ENCODE assay signal across 28 mouse cellular contexts in the genomic region with DNA sequence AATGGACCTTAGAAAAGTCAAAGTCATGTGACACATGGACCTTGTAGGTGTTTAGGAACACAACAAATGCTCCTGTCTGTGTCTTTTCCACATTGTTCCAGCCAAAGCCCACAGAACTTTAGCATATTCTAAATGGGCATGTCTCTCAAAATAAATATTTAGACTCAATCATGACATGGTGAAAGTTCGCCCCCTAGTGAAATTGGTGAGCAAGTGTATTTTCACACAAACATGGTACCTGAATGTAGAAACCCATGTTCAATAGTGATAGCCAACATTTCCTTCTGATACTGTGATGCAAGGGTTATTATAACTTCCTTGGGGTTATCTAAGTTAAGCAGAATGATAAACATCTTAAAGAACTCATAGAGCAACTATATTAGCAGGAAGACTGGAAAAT. TPM values are rescaled to one million over a fixed set of nuclear protein-coding genes. Genes with fewer than 3 reads are reported as not detected.
A peak's percentile ranks its signal among the peaks of the same experiment; 100 is the strongest.
DNase-seq lines count a peak whose midpoint lies in the region; ATAC-seq and TF ChIP-seq lines count a peak whose summit lies in the region.
"Had no signal": no experiment of that assay in that cellular context is flagged by ENCODE, and none has a peak within 500 bp of the region (broad histone marks: within the 10 kb centered on the region; RNA-seq: fewer than 3 reads in every experiment).

No protein-coding gene starts in this region.

- H3K9me3 ChIP-seq in kidney, postnatal 0 days (replicated peaks; ENCODE audit: low read length) = no peaks in the 10 kb centered on the region
- H3K9me3 ChIP-seq in forebrain, embryonic 13.5 days (replicated peaks) = no peaks in the 10 kb centered on the region
- H3K9me3 ChIP-seq: heart, embryonic 13.5 days; limb, embryonic 15.5 days; midbrain, embryonic 12.5 days had no signal

- no peaks in the 10 kb centered on the region for H3K36me3 ChIP-seq in kidney, postnatal 0 days (ENCODE audit: insufficient read depth, low read length)
- no peaks in the 10 kb centered on the region for H3K36me3 ChIP-seq in thymus, adult 2 months (ENCODE audit: control insufficient read depth, insufficient read depth, low read length)
- no peaks in the 10 kb centered on the region for H3K36me3 ChIP-seq in forebrain, embryonic 13.5 days (ENCODE audit: poor library complexity, severe bottlenecking)
- H3K36me3 ChIP-seq: heart, embryonic 13.5 days; limb, embryonic 15.5 days; midbrain, embryonic 12.5 days had no signal

- ATAC-seq in kidney, postnatal 0 days (replicated peaks; ENCODE audit: low FRiP score, low read depth) = no peak
- no peak for ATAC-seq in forebrain, embryonic 13.5 days
- ATAC-seq: forebrain, embryonic 16.5 days; hindbrain, postnatal 0 days had no signal

- no peaks in the 10 kb centered on the region for H3K27me3 ChIP-seq in kidney, postnatal 0 days (ENCODE audit: insufficient read depth, low read length)
- H3K27me3 ChIP-seq in thymus, adult 2 months (ENCODE audit: control insufficient read depth, insufficient read depth, low read length) = no peaks in the 10 kb centered on the region
- no peaks in the 10 kb centered on the region for H3K27me3 ChIP-seq in forebrain, embryonic 13.5 days
- H3K27me3 ChIP-seq: heart, embryonic 13.5 days; limb, embryonic 15.5 days; midbrain, embryonic 12.5 days had no signal

- no peak overlapping the region for H3K27ac ChIP-seq in kidney, postnatal 0 days
- H3K27ac ChIP-seq in thymus, adult 2 months (ENCODE audit: control insufficient read depth, insufficient read depth, low read length) = no peak overlapping the region
- H3K27ac ChIP-seq in forebrain, embryonic 13.5 days = no peak overlapping the region
- H3K27ac ChIP-seq: heart, embryonic 13.5 days; hindbrain, postnatal 0 days; limb, embryonic 15.5 days; midbrain, embryonic 12.5 days had no signal

- H3K4me1 ChIP-seq in kidney, postnatal 0 days (replicated peaks; ENCODE audit: insufficient read depth, low read length) = no peaks in the 10 kb centered on the region
- no peaks in the 10 kb centered on the region for H3K4me1 ChIP-seq in thymus, adult 2 months (replicated peaks; ENCODE audit: control insufficient read depth, insufficient read depth, low read length)
- H3K4me1 ChIP-seq in forebrain, embryonic 13.5 days = no peaks in the 10 kb centered on the region
- H3K4me1 ChIP-seq: heart, embryonic 13.5 days; limb, embryonic 15.5 days; midbrain, embryonic 12.5 days had no signal

- TF ChIP-seq POLR2A in thymus, adult 2 months (IDR thresholded peaks at IDR 0.05; ENCODE audit: control insufficient read depth, extremely low read depth, insufficient read depth, low read length, poor library complexity) = no peak

- DNase-seq in embryo, embryonic 10.5 days (ENCODE audit: low spot score) = peak; percentile 18
- no peak for DNase-seq in embryo, embryonic 9.5 days (ENCODE audit: extremely low spot score)
- peak; percentile 12 for DNase-seq in kidney, postnatal 0 days (ENCODE audit: low spot score)
- no peak for DNase-seq in kidney, postnatal 10 days
- peak; percentile 41 for DNase-seq in A20 (ENCODE audit: low read depth, low spot score)
- peak; percentile 19 for DNase-seq in MEL-GATA-1-ER (ENCODE audit: extremely low read depth, low read depth)
- DNase-seq in thymus, adult 2 months = no peak
- DNase-seq: adrenal gland, postnatal 25 days; cerebellum, adult 9-10 months; gastrocnemius, postnatal 14 days; heart, adult 11 months; heart, postnatal 14 days; kidney, adult 11 months; left cerebral cortex, postnatal 4 days; lung, adult 18-20 months; right cerebral cortex, postnatal 25 days; thymus, postnatal 25 days had no signal

- peak; percentile 53 for TF ChIP-seq CTCF in kidney, postnatal 0 days (IDR thresholded peaks at IDR 0.05; ENCODE audit: low read depth)
- no peak for TF ChIP-seq CTCF in thymus, adult 2 months (IDR thresholded peaks at IDR 0.05; ENCODE audit: borderline replicate concordance, control insufficient read depth, extremely low read depth, insufficient read depth, low read length, poor library complexity)

- H3K4me2 ChIP-seq in kidney, postnatal 0 days (ENCODE audit: low read length) = no peak overlapping the region
- H3K4me2 ChIP-seq in forebrain, embryonic 13.5 days = no peak overlapping the region
- H3K4me2 ChIP-seq: heart, embryonic 13.5 days; limb, embryonic 15.5 days; midbrain, embryonic 12.5 days had no signal

- no peak overlapping the region for H3K4me3 ChIP-seq in kidney, postnatal 0 days (replicated peaks; ENCODE audit: low read depth, low read length)
- H3K4me3 ChIP-seq in thymus, adult 2 months (ENCODE audit: control insufficient read depth, insufficient read depth, low read length) = no peak overlapping the region
- H3K4me3 ChIP-seq in forebrain, embryonic 13.5 days = no peak overlapping the region
- H3K4me3 ChIP-seq: heart, embryonic 13.5 days; limb, embryonic 15.5 days; midbrain, embryonic 12.5 days had no signal

- WGBS in kidney, postnatal 0 days = 26% methylated on average over 1 of the region's 1 CpGs
- 53% methylated on average over 1 of the region's 1 CpGs for WGBS in thymus, adult 2 months
- WGBS in forebrain, embryonic 13.5 days = 36% methylated on average over 1 of the region's 1 CpGs

- no peak overlapping the region for H3K9ac ChIP-seq in kidney, postnatal 0 days (ENCODE audit: low read depth, low read length)
- no peak overlapping the region for H3K9ac ChIP-seq in forebrain, embryonic 13.5 days
- H3K9ac ChIP-seq: heart, embryonic 13.5 days; limb, embryonic 15.5 days; midbrain, embryonic 12.5 days had no signal

RNA-seq across cellular contexts. Expression of a gene that starts 12.9 kb away (rescaled TPM):
- polyA plus RNA-seq in kidney, postnatal 0 days (2015; fragmentation: Nextera tagmentation; extraction: Ambion mirVana) = 6.8 and 8.0 TPM in 2 replicates
- not detected in 2 replicates for polyA plus RNA-seq in thymus, adult 2 months (2012; rRNA removed)
- polyA plus RNA-seq in forebrain, embryonic 13.5 days (2015; fragmentation: Nextera tagmentation; extraction: Ambion mirVana) = not detected in 2 replicates
- polyA plus RNA-seq: brain, embryonic 14.5 days; cortical plate, adult 2 months; forebrain, embryonic 16.5 days; heart, embryonic 13.5 days; hindbrain, postnatal 0 days; limb, embryonic 15.5 days; midbrain, embryonic 12.5 days; neural tube, embryonic 11.5 days; spleen, adult 2 months had no signal

RNA-seq across cellular contexts. Expression of a gene that starts 17.9 kb away (rescaled TPM):
- 192 and 215 TPM in 2 replicates for polyA plus RNA-seq in kidney, postnatal 0 days (2015; fragmentation: Nextera tagmentation; extraction: Ambion mirVana)
- polyA plus RNA-seq in thymus, adult 2 months (2012; rRNA removed) = 0.04 and 0.08 TPM in 2 replicates
- polyA plus RNA-seq in forebrain, embryonic 13.5 days (2015; fragmentation: Nextera tagmentation; extraction: Ambion mirVana) = not detected in 2 replicates
- polyA plus RNA-seq: brain, embryonic 14.5 days; cortical plate, adult 2 months; forebrain, embryonic 16.5 days; heart, embryonic 13.5 days; hindbrain, embryonic 11.5 days; hindbrain, postnatal 0 days; limb, embryonic 15.5 days; midbrain, embryonic 12.5 days; neural tube, embryonic 11.5 days; spleen, adult 2 months had no signal

RNA-seq across cellular contexts. Expression of a gene that starts 40.5 kb away (rescaled TPM):
- polyA plus RNA-seq in kidney, postnatal 0 days (2015; fragmentation: Nextera tagmentation; extraction: Ambion mirVana) = 0.65 and 0.78 TPM in 2 replicates
- not detected in 2 replicates for polyA plus RNA-seq in thymus, adult 2 months (2012; rRNA removed)
- polyA plus RNA-seq in forebrain, embryonic 13.5 days (2015; fragmentation: Nextera tagmentation; extraction: Ambion mirVana) = not detected in 2 replicates
- polyA plus RNA-seq: brain, embryonic 14.5 days; cortical plate, adult 2 months; forebrain, embryonic 16.5 days; heart, embryonic 13.5 days; hindbrain, embryonic 11.5 days; hindbrain, postnatal 0 days; limb, embryonic 15.5 days; midbrain, embryonic 12.5 days; neural tube, embryonic 11.5 days; spleen, adult 2 months had no signal

Comparison
In these comparisons a context has a peak if more than half of its experiments do, and no peak if none do; other contexts are left out.
1. DNase-seq: peak in embryo, embryonic 10.5 days (single experiment), kidney, postnatal 0 days (single experiment), A20 (single experiment) and MEL-GATA-1-ER (single experiment); none in embryo, embryonic 9.5 days (single experiment), kidney, postnatal 10 days (single experiment) and thymus, adult 2 months (single experiment).
2. RNA of a gene that starts 17.9 kb away (polyA plus RNA-seq): 192 to 215 TPM in kidney, postnatal 0 days; 0.04 to 0.08 TPM in thymus, adult 2 months and not detected in forebrain, embryonic 13.5 days; every median in the first group is over 100 times any median in the second.